Mouse (Mus musculus) midbrain, embryonic 15.5 days (tissue): ENCODE results near the gene Klhl15. TPM values are rescaled to one million over a fixed set of nuclear protein-coding genes. Genes with fewer than 3 reads are reported as not detected.
A peak's percentile ranks its signal among the peaks of the same experiment; 100 is the strongest.
"Not testable (repeated sequence)": the region's sequence is repeated elsewhere in the genome, so short reads cannot be mapped to it uniquely, and the experiment has no call there.

Source experiments
- ATAC-seq: fragments of 200-750 bp; cut with Nextera tagmentation; replicated peaks from 2 replicates; pipeline ENCODE4 v1.8.0; 2017; ENCODE audit warnings: moderate TSS enrichment
- H3K27ac ChIP-seq: fragments of 300-500 bp; sonication (generic); 2 replicates; pipeline ENCODE4 v1.5.1; 2015; ENCODE audit warnings: mild to moderate bottlenecking, inconsistent platforms
- H3K27me3 ChIP-seq: fragments of 300-500 bp; sonication (generic); replicated peaks from 2 replicates; pipeline ENCODE4 v1.6.1; 2015; ENCODE audit warnings: inconsistent platforms
- H3K36me3 ChIP-seq: fragments of 300-500 bp; sonication (generic); replicated peaks from 2 replicates; pipeline ENCODE4 v1.6.1; 2015; ENCODE audit warnings: inconsistent platforms
- H3K4me1 ChIP-seq: fragments of 300-500 bp; sonication (generic); 2 replicates; pipeline ENCODE4 v1.6.1; 2015; ENCODE audit warnings: inconsistent platforms
- H3K4me2 ChIP-seq: fragments of 300-500 bp; sonication (generic); 2 replicates; pipeline ENCODE4 v1.6.1; 2015; ENCODE audit warnings: inconsistent platforms, mild to moderate bottlenecking, moderate library complexity
- H3K4me3 ChIP-seq: fragments of 300-500 bp; sonication (generic); 2 replicates; pipeline ENCODE4 v1.5.1; 2015; ENCODE audit warnings: mild to moderate bottlenecking, inconsistent platforms
- H3K9ac ChIP-seq: fragments of 300-500 bp; sonication (generic); 2 replicates; pipeline ENCODE4 v1.6.1; 2015; ENCODE audit warnings: mild to moderate bottlenecking, inconsistent platforms
- H3K9me3 ChIP-seq: fragments of 300-500 bp; sonication (generic); 2 replicates; pipeline ENCODE4 v1.6.1; 2016; ENCODE audit warnings: inconsistent platforms
- WGBS: fragments of 180-500 bp; shearing (Covaris S2); methylation state at CpG from one replicate; pipeline ENCODE4 v1.1.7; 2015; ENCODE audit warnings: mixed read lengths; 5-methylcytosine and 5-hydroxymethylcytosine counted together
- polyA plus RNA-seq: library from polyadenylated mRNA; unstranded; fragments of >200 nt; fragmentation: Nextera tagmentation; extraction: Ambion mirVana; gene quantifications from 2 replicates; pipeline ENCODE4 v1.2.1, GENCODE M21; 2015

The Klhl15 gene
- polyA plus RNA-seq = 9.4 and 10.1 TPM in 2 replicates

- 9% methylated on average over 49 of the region's 70 CpGs for WGBS
- Histone ChIP-seq H3K4me3 (peak within 1 kb of the TSS; percentile 71), H3K36me3 (no peaks in the 10 kb centered on the region), H3K4me2 (peak within 1 kb of the TSS; percentile 51), H3K4me1 (no peaks in the 10 kb centered on the region), H3K27ac (peak within 1 kb of the TSS; percentile 91), H3K9me3 (no peaks in the 10 kb centered on the region), H3K27me3 (peaks cover 53% of the 10 kb centered on the region), H3K9ac (peak within 1 kb of the TSS; percentile 71)
- peak; percentile 94 for ATAC-seq
Observed at GRCm38 (mm10) chrX:94234532-94235189, at the start of gene Klhl15. TSS of gene Klhl15 (plus strand) at chrX:94234599.

- H3K9ac ChIP-seq = no peak overlapping the region
- no peak for ATAC-seq
- peaks cover 21% of the 10 kb centered on the region for H3K27me3 ChIP-seq
- H3K36me3 ChIP-seq = no peaks in the 10 kb centered on the region
- no peaks in the 10 kb centered on the region for H3K9me3 ChIP-seq
- no peak overlapping the region for H3K27ac ChIP-seq
- 44% methylated on average over 1 of the region's 1 CpGs for WGBS
- no peak overlapping the region for H3K4me2 ChIP-seq
- no peaks in the 10 kb centered on the region for H3K4me1 ChIP-seq
- H3K4me3 ChIP-seq = no peak overlapping the region
Observed at GRCm38 (mm10) chrX:94185156-94185555, 49.2 kb upstream of the Klhl15 start.

GRCm38 (mm10) chrX:94193901-94194300 lies 40.5 kb upstream of the Klhl15 start:
- not testable (repeated sequence) for H3K4me1 ChIP-seq, ATAC-seq, H3K9me3 ChIP-seq, H3K9ac ChIP-seq, H3K27me3 ChIP-seq, H3K4me2 ChIP-seq, H3K27ac ChIP-seq, H3K4me3 ChIP-seq
- peaks cover 27% of the 10 kb centered on the region for H3K36me3 ChIP-seq
- 67% methylated on average over 4 of the region's 4 CpGs for WGBS

GRCm38 (mm10) chrX:94197789-94198188 lies 36.6 kb upstream of the Klhl15 start:
- WGBS = 86% methylated on average over 5 of the region's 5 CpGs
- H3K36me3 ChIP-seq = peaks cover 45% of the 10 kb centered on the region
- ATAC-seq = no peak

GRCm38 (mm10) chrX:94212264-94212596 lies 22.2 kb upstream of the Klhl15 start:
- ATAC-seq = no peak; the same call in 1 of the 2 replicates
- no peaks in the 10 kb centered on the region for H3K9me3 ChIP-seq
- peaks cover 6% of the 10 kb centered on the region; the same call in 1 of the 2 replicates for H3K4me1 ChIP-seq
- H3K27ac ChIP-seq = peak overlapping the region; percentile 89
- peak overlapping the region; percentile 85 for H3K9ac ChIP-seq
- WGBS = under 1% methylated on average over 12 of the region's 12 CpGs
- H3K4me3 ChIP-seq = peak overlapping the region; percentile 87
- H3K27me3 ChIP-seq = 0 out of 2 replicates have a peak, but pooled peaks cover 2% of the 10 kb centered on the region
- peaks cover 13% of the 10 kb centered on the region; the same call in 1 of the 2 replicates for H3K36me3 ChIP-seq
- peak overlapping the region; percentile 69 for H3K4me2 ChIP-seq

More at GRCm38 (mm10) chrX:94197789-94198188, 36.6 kb upstream of the Klhl15 start:
- Histone ChIP-seq H3K4me2 (no peak overlapping the region), H3K9me3 (no peaks in the 10 kb centered on the region), H3K4me1 (no peaks in the 10 kb centered on the region), H3K27me3 (no peaks in the 10 kb centered on the region), H3K4me3 (no peak overlapping the region), H3K27ac (no peak overlapping the region), H3K9ac (no peak overlapping the region)

- Histone ChIP-seq H3K4me2 (peak within 1 kb of the TSS; percentile 69), H3K4me1 (peaks cover 6% of the 10 kb centered on the region; the same call in 1 of the 2 replicates), H3K9ac (peak within 1 kb of the TSS; percentile 85), H3K36me3 (peaks cover 13% of the 10 kb centered on the region; the same call in 1 of the 2 replicates), H3K27ac (peak within 1 kb of the TSS; percentile 89), H3K4me3 (peak within 1 kb of the TSS; percentile 87), H3K9me3 (no peaks in the 10 kb centered on the region), H3K27me3 (0 out of 2 replicates have a peak, but pooled peaks cover 2% of the 10 kb centered on the region)
- under 1% methylated on average over 52 of the region's 52 CpGs for WGBS
- ATAC-seq = peak; percentile 95
Observed at GRCm38 (mm10) chrX:94212597-94213321, 21.6 kb upstream of the Klhl15 start, which contains the start of gene Eif2s3x. TSS of gene Eif2s3x (minus strand) at chrX:94212862.

GRCm38 (mm10) chrX:94213384-94213783 lies 21.0 kb upstream of the Klhl15 start:
- H3K36me3 ChIP-seq = peaks cover 7% of the 10 kb centered on the region; the same call in 1 of the 2 replicates
- H3K27ac ChIP-seq = peak overlapping the region; percentile 89
- H3K4me3 ChIP-seq = peak overlapping the region; percentile 87
- peak overlapping the region; percentile 69 for H3K4me2 ChIP-seq
- H3K4me1 ChIP-seq = peaks cover 6% of the 10 kb centered on the region; the same call in 1 of the 2 replicates
- peak overlapping the region; percentile 37; the same call in 1 of the 2 replicates for H3K9ac ChIP-seq
- 0 out of 2 replicates have a peak, but pooled peaks cover 2% of the 10 kb centered on the region for H3K27me3 ChIP-seq
- H3K9me3 ChIP-seq = no peaks in the 10 kb centered on the region
- ATAC-seq = peak; percentile 49
- WGBS = 12% methylated on average over 7 of the region's 7 CpGs

- Histone ChIP-seq H3K4me1 (no peaks in the 10 kb centered on the region), H3K4me3 (no peak overlapping the region; the same call in 1 of the 2 replicates)
Observed at GRCm38 (mm10) chrX:94233432-94233831, 967 bp upstream of the Klhl15 start.

GRCm38 (mm10) chrX:94233936-94234531 lies 365 bp upstream of the Klhl15 start:
- H3K9me3 ChIP-seq = no peaks in the 10 kb centered on the region
- no peaks in the 10 kb centered on the region for H3K4me1 ChIP-seq
- peak overlapping the region; percentile 51 for H3K4me2 ChIP-seq
- H3K27me3 ChIP-seq = peaks cover 53% of the 10 kb centered on the region
- ATAC-seq = no peak
- no peaks in the 10 kb centered on the region for H3K36me3 ChIP-seq
- 17% methylated on average over 23 of the region's 25 CpGs for WGBS
- H3K4me3 ChIP-seq = peak overlapping the region; percentile 71
- peak overlapping the region; percentile 91 for H3K27ac ChIP-seq
- peak overlapping the region; percentile 71 for H3K9ac ChIP-seq

More at GRCm38 (mm10) chrX:94233432-94233831, 967 bp upstream of the Klhl15 start:
- no peaks in the 10 kb centered on the region for H3K9me3 ChIP-seq
- no peak overlapping the region for H3K27ac ChIP-seq
- H3K36me3 ChIP-seq = no peaks in the 10 kb centered on the region
- H3K27me3 ChIP-seq = peaks cover 47% of the 10 kb centered on the region
- WGBS = 46% methylated on average over 5 of the region's 5 CpGs
- H3K4me2 ChIP-seq = 0 out of 2 replicates have a peak overlapping the region, but pooled peaks have one; percentile 51
- no peak for ATAC-seq
- H3K9ac ChIP-seq = no peak overlapping the region

GRCm38 (mm10) chrX:94235190-94235555 lies 774 bp downstream of the Klhl15 start:
- ATAC-seq = no peak
- Histone ChIP-seq H3K4me1 (no peaks in the 10 kb centered on the region), H3K9me3 (no peaks in the 10 kb centered on the region), H3K4me3 (peak overlapping the region; percentile 71), H3K27me3 (peaks cover 48% of the 10 kb centered on the region), H3K36me3 (no peaks in the 10 kb centered on the region), H3K27ac (peak overlapping the region; percentile 91), H3K9ac (peak overlapping the region; percentile 71), H3K4me2 (peak overlapping the region; percentile 51)
- 13% methylated on average over 34 of the region's 35 CpGs for WGBS

- Histone ChIP-seq H3K36me3 (no peaks in the 10 kb centered on the region), H3K9me3 (no peaks in the 10 kb centered on the region), H3K27me3 (peaks cover 44% of the 10 kb centered on the region), H3K4me3 (peak overlapping the region; percentile 71), H3K27ac (no peak overlapping the region; the same call in 1 of the 2 replicates), H3K9ac (peak overlapping the region; percentile 71), H3K4me2 (peak overlapping the region; percentile 51), H3K4me1 (no peaks in the 10 kb centered on the region)
- no peak for ATAC-seq
- 22% methylated on average over 12 of the region's 12 CpGs for WGBS
Observed at GRCm38 (mm10) chrX:94235601-94236000, 1.2 kb downstream of the Klhl15 start.

- Histone ChIP-seq H3K4me3 (no peak overlapping the region), H3K9me3 (no peaks in the 10 kb centered on the region), H3K27ac (no peak overlapping the region), H3K4me1 (no peaks in the 10 kb centered on the region), H3K36me3 (no peaks in the 10 kb centered on the region), H3K27me3 (peaks cover 33% of the 10 kb centered on the region), H3K4me2 (no peak overlapping the region), H3K9ac (no peak overlapping the region)
- no peak for ATAC-seq
- 9% methylated on average over 2 of the region's 2 CpGs for WGBS
Observed at GRCm38 (mm10) chrX:94288923-94289322, 54.5 kb downstream of the Klhl15 start.
